Mouse (Mus musculus): ENCODE measurements around the gene Nnat. TPM values are rescaled to one million over a fixed set of nuclear protein-coding genes. Genes with fewer than 3 reads are reported as not detected.

The Nnat gene
- total RNA-seq, 2 experiments from 2014 or later = not detected

- no peak for ATAC-seq (replicated peaks; ENCODE audit: low FRiP score, poor library complexity, severe bottlenecking)
These were observed 15.5 kb upstream of the Nnat start for GRCm38 (mm10) chr2:157544333-157544888.

GRCm38 (mm10) chr2:157546686-157547085 lies 13.2 kb upstream of the Nnat start:
- no peak for ATAC-seq (replicated peaks; ENCODE audit: low FRiP score, poor library complexity, severe bottlenecking)

- no peak for ATAC-seq (replicated peaks; ENCODE audit: low FRiP score, poor library complexity, severe bottlenecking)
These were observed 9.6 kb upstream of the Nnat start for GRCm38 (mm10) chr2:157550292-157550691.

GRCm38 (mm10) chr2:157552158-157552886 lies 7.6 kb upstream of the Nnat start:
- ATAC-seq (replicated peaks; ENCODE audit: low FRiP score, poor library complexity, severe bottlenecking) = no peak

- no peak for ATAC-seq (replicated peaks; ENCODE audit: low FRiP score, poor library complexity, severe bottlenecking)
These were observed 3.7 kb upstream of the Nnat start for GRCm38 (mm10) chr2:157556074-157556698.

- ATAC-seq (replicated peaks; ENCODE audit: low FRiP score, poor library complexity, severe bottlenecking) = no peak
These were observed 1.8 kb upstream of the Nnat start for GRCm38 (mm10) chr2:157558051-157558450.

GRCm38 (mm10) chr2:157558520-157558919 lies 1.4 kb upstream of the Nnat start:
- no peak for ATAC-seq (replicated peaks; ENCODE audit: low FRiP score, poor library complexity, severe bottlenecking)

- ATAC-seq (replicated peaks; ENCODE audit: low FRiP score, poor library complexity, severe bottlenecking) = no peak
These were observed 438 bp upstream of the Nnat start for GRCm38 (mm10) chr2:157559440-157559839.

GRCm38 (mm10) chr2:157560302-157560701 lies 424 bp downstream of the Nnat start:
- no peak for ATAC-seq (replicated peaks; ENCODE audit: low FRiP score, poor library complexity, severe bottlenecking)

GRCm38 (mm10) chr2:157561165-157561836 lies 1.4 kb downstream of the Nnat start:
- ATAC-seq (replicated peaks; ENCODE audit: low FRiP score, poor library complexity, severe bottlenecking) = no peak

- no peak for ATAC-seq (replicated peaks; ENCODE audit: low FRiP score, poor library complexity, severe bottlenecking)
These were observed 3.2 kb downstream of the Nnat start for GRCm38 (mm10) chr2:157563031-157563430.

GRCm38 (mm10) chr2:157564723-157565122 lies 4.8 kb downstream of the Nnat start:
- ATAC-seq (replicated peaks; ENCODE audit: low FRiP score, poor library complexity, severe bottlenecking) = no peak

- ATAC-seq (replicated peaks; ENCODE audit: low FRiP score, poor library complexity, severe bottlenecking) = no peak
These were observed 5.6 kb downstream of the Nnat start for GRCm38 (mm10) chr2:157565446-157565845.

- ATAC-seq (replicated peaks; ENCODE audit: low FRiP score, poor library complexity, severe bottlenecking) = no peak
These were observed 6.0 kb downstream of the Nnat start for GRCm38 (mm10) chr2:157565898-157566259.

GRCm38 (mm10) chr2:157566260-157566952 lies 6.5 kb downstream of the Nnat start:
- ATAC-seq (replicated peaks; ENCODE audit: low FRiP score, poor library complexity, severe bottlenecking) = peak; percentile 60

- ATAC-seq (replicated peaks; ENCODE audit: low FRiP score, poor library complexity, severe bottlenecking) = no peak
These were observed 7.5 kb downstream of the Nnat start for GRCm38 (mm10) chr2:157567235-157567961.

- ATAC-seq (replicated peaks; ENCODE audit: low FRiP score, poor library complexity, severe bottlenecking) = no peak
These were observed 9.0 kb downstream of the Nnat start for GRCm38 (mm10) chr2:157568881-157569280.

GRCm38 (mm10) chr2:157569796-157570485 lies 10.1 kb downstream of the Nnat start:
- no peak for ATAC-seq (replicated peaks; ENCODE audit: low FRiP score, poor library complexity, severe bottlenecking)

- no peak for ATAC-seq (replicated peaks; ENCODE audit: low FRiP score, poor library complexity, severe bottlenecking)
These were observed 11.4 kb downstream of the Nnat start, which contains the start of gene Blcap for GRCm38 (mm10) chr2:157571224-157571832. TSS of gene Blcap (minus strand) at chr2:157571274.

Data from erythroid progenitor cell, adult 5-6 weeks (primary cell).